ENCODE assay signal across 8 mouse cellular contexts in genomic region chr16:28593075-28593915, GRCm38 (mm10).
DNase-seq lines count a peak whose midpoint lies in the region; ATAC-seq and TF ChIP-seq lines count a peak whose summit lies in the region.

No protein-coding gene starts in this region.

- no peak overlapping the region for H3K27ac ChIP-seq in cerebellum, adult 2 months (ENCODE audit: insufficient read depth, low read length)
- no peak overlapping the region for H3K27ac ChIP-seq in layer of hippocampus, adult 2 months

- H3K27me3 ChIP-seq in cerebellum, adult 2 months (ENCODE audit: control insufficient read depth, insufficient read depth, low read length), result no peaks in the 10 kb centered on the region

- H3K4me1 ChIP-seq in cerebellum, adult 2 months (ENCODE audit: control insufficient read depth, insufficient read depth, low read length), result peaks cover 11% of the 10 kb centered on the region

- TF ChIP-seq POLR2A in cerebellum, adult 2 months (IDR thresholded peaks at IDR 0.05; ENCODE audit: borderline replicate concordance, insufficient read depth, low read length), result no peak

- peak; percentile 91 for TF ChIP-seq CTCF in cerebellum, adult 2 months (IDR thresholded peaks at IDR 0.05; ENCODE audit: borderline replicate concordance, insufficient read depth, low read depth, low read length)
- TF ChIP-seq CTCF in layer of hippocampus, adult 2 months (conservative IDR thresholded peaks at IDR 0.05), result peak; percentile 91

- WGBS in cerebellum, adult 2 months, result 27% methylated on average over 26 of the region's 26 CpGs

- DNase-seq in NIH3T3 (ENCODE audit: low read depth), result peak; percentile 88
- DNase-seq in cerebellum, adult 2 months, result peak; percentile 68 to 80
- DNase-seq in heart, postnatal 4 days, result peak; percentile 83
- DNase-seq in layer of hippocampus, adult 2 months (ENCODE audit: low spot score in 2 of 2), result peak; percentile 70 to 79
- DNase-seq in lung, adult 18-20 months, result peak; percentile 46 to 59
- DNase-seq in retina, adult 2 months (ENCODE audit: low read depth, low spot score), result peak; percentile 26
- DNase-seq in urinary bladder, postnatal 4 days (ENCODE audit: low spot score in 2 of 2), result peak; percentile 59 to 80

- peak overlapping the region; percentile 29 for H3K4me3 ChIP-seq in cerebellum, adult 2 months (replicated peaks; ENCODE audit: insufficient read depth, low read depth, low read length)
- peak overlapping the region; percentile 47 for H3K4me3 ChIP-seq in layer of hippocampus, adult 2 months

- peak; percentile 32 for ATAC-seq in frontal cortex, adult (ENCODE audit: low TSS enrichment)

Comparison
In these comparisons a context has a peak if more than half of its experiments do, and no peak if none do; other contexts are left out.
1. DNase-seq: peak in every context shown above with its lines; median percentile 88 in NIH3T3; 83 in heart, postnatal 4 days; 74 in layer of hippocampus, adult 2 months; 74 in cerebellum, adult 2 months; 70 in urinary bladder, postnatal 4 days; 52 in lung, adult 18-20 months; 26 in retina, adult 2 months.